Mouse (Mus musculus) myocyte (in vitro differentiated cells): ENCODE data around the gene Rnf215.
"Not testable (repeated sequence)": the region's sequence is repeated elsewhere in the genome, so short reads cannot be mapped to it uniquely, and the experiment has no call there.

Experiments used
- CEBPB ChIP-seq: IDR thresholded peaks from 2 replicates; pipeline ENCODE4 v1.6.1; 2011; ENCODE audit warnings: mild to moderate bottlenecking, moderate library complexity; ENCODE audit not compliant: poor library complexity, insufficient read depth, severe bottlenecking
- E2F4 ChIP-seq: IDR thresholded peaks from one replicate; pipeline ENCODE4 v1.6.1; 2011; ENCODE audit warnings: mild to moderate bottlenecking, control low read depth, moderate library complexity; ENCODE audit not compliant: insufficient read depth

GRCm38 (mm10) chr11:4114541-4114940 lies 20.5 kb upstream of the Rnf215 start:
- not testable (repeated sequence) for TF ChIP-seq CEBPB, E2F4
